Mouse (Mus musculus): ENCODE measurements around the gene 9530068E07Rik. TPM values are rescaled to one million over a fixed set of nuclear protein-coding genes. Genes with fewer than 3 reads are reported as not detected.
A peak's percentile ranks its signal among the peaks of the same experiment; 100 is the strongest.

The 9530068E07Rik gene
- polyA plus RNA-seq, 1 experiment = 60.8 TPM

GRCm38 (mm10) chr11:52418358-52418757, 22.1 kb downstream of the 9530068E07Rik start:
- 53% methylated on average over 5 of the region's 5 CpGs for WGBS
- DNase-seq (ENCODE audit: low read depth, low spot score) = no peak

GRCm38 (mm10) chr11:52419246-52419645, 23.0 kb downstream of the 9530068E07Rik start:
- 34% methylated on average over 5 of the region's 5 CpGs for WGBS
- DNase-seq (ENCODE audit: low read depth, low spot score) = no peak

- 86% methylated on average over 7 of the region's 7 CpGs for WGBS
- DNase-seq (ENCODE audit: low read depth, low spot score) = no peak
These were observed 23.6 kb downstream of the 9530068E07Rik start for GRCm38 (mm10) chr11:52419861-52420260.

- WGBS = 56% methylated on average over 12 of the region's 12 CpGs
- no peak for DNase-seq (ENCODE audit: low read depth, low spot score)
These were observed 24.2 kb downstream of the 9530068E07Rik start for GRCm38 (mm10) chr11:52420296-52421052.

GRCm38 (mm10) chr11:52421053-52421778, 25.0 kb downstream of the 9530068E07Rik start:
- WGBS = 17% methylated on average over 12 of the region's 12 CpGs
- DNase-seq (ENCODE audit: low read depth, low spot score) = peak; percentile 36

- 52% methylated on average over 6 of the region's 6 CpGs for WGBS
- DNase-seq (ENCODE audit: low read depth, low spot score) = no peak
These were observed 33.2 kb downstream of the 9530068E07Rik start for GRCm38 (mm10) chr11:52429440-52429839.

GRCm38 (mm10) chr11:52431594-52431993, 35.4 kb downstream of the 9530068E07Rik start:
- 45% methylated on average over 5 of the region's 5 CpGs for WGBS
- DNase-seq (ENCODE audit: low read depth, low spot score) = no peak

- DNase-seq (ENCODE audit: low read depth, low spot score) = no peak
- 69% methylated on average over 5 of the region's 5 CpGs for WGBS
These were observed 35.9 kb downstream of the 9530068E07Rik start for GRCm38 (mm10) chr11:52432148-52432547.

DNA sequence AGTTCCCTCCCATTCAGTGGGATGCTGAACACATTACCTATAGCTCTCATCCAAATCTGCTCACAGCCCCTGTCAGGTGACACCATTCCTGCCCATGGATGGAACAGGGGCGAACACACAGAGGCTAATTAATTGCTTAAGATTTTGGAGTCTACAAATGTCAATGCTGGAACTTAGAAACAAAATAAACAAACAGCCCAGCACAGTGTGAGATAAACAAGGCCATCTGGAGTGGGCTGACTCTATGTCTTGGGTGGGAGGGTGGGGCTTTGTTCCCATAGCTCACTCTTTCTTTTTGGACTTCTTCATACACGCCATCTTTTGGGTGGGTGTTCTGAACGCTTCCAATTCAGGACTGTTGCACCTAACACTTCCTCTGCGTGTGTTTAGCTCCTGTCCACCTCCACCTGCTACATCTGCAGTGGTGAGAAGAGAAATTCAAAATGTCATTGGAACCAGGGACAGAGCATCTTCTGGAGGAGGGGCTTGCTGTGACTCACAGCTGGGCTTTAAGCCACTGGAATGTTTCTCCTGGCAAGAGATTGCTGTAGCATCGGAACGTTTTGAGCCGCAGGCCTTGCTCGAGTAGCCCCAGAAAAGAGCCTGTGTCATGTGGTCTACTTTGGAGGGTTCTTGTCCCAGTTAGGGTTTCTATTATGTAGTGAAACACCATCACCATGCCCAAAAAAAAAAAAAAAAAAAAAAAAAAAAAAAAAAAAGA, 37.0 kb downstream of the 9530068E07Rik start:
- DNase-seq (ENCODE audit: low read depth, low spot score) = no peak
- WGBS = 69% methylated on average over 8 of the region's 8 CpGs

DNA sequence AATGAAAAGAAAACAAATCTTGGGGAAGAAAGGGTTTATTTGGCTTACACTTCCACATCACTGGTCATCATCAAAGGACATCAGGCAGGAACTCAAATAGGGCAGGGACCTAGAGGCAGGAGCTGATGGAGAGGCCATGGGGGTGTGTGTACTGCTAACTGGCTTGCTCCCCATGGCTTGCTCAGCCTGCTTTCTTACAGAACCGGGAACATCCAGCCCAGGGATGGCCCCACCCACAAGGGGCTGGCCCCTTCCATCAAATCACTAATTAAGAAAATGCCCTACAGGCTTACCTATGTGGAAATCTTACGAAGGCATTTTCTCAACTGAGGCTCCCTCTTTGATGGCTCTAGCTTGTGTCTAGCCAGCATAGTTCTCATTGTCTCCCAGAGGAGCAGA, 37.6 kb downstream of the 9530068E07Rik start:
- WGBS = 50% methylated on average over 2 of the region's 2 CpGs
- DNase-seq (ENCODE audit: low read depth, low spot score) = no peak

GRCm38 (mm10) chr11:52435466-52435865, 39.2 kb downstream of the 9530068E07Rik start:
- WGBS = 87% methylated on average over 5 of the region's 5 CpGs
- no peak for DNase-seq (ENCODE audit: low read depth, low spot score)

GRCm38 (mm10) chr11:52437123-52437522, 40.9 kb downstream of the 9530068E07Rik start:
- DNase-seq (ENCODE audit: low read depth, low spot score) = no peak
- 18% methylated on average over 10 of the region's 10 CpGs for WGBS

DNA sequence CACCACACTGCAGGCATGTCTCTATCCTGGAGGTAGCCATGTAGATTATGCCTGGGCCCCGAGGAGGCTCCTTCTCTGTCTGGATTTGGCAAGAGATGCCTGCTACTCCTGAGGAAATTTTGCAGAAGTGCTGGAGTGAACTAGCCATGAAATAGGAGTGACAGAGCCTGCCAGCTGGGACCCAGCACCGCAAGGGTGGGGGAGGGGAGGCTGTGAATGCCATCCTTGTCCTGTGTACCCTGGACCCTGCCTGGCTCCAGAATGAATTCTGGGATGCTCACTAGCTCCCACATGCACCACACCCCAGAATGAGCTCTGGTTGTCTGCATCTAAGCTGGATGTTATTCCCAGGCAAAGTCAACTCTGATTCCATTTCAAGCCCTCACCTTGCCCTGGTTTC, 44.9 kb downstream of the 9530068E07Rik start:
- 72% methylated on average over 2 of the region's 2 CpGs for WGBS
- DNase-seq (ENCODE audit: low read depth, low spot score) = no peak

DNA sequence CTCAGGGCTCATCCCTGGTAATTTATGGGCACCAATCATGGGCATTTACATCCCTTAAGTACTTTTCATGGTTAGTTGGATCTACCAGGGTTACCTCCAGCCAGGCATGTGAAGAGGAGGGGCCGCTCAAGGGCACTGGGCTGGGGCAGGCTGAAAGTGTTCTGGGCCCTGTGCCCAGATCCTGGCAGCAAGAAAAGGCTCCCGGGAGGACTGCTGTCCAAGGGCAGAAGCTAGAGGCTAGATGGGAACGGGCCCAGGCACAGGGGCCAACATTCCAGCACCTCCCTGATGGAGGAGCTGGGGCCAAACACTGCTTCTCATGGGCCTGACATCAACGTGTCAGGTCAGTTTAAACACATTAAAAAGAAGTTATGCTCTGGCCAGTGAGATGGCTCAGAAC, 51.0 kb downstream of the 9530068E07Rik start:
- 24% methylated on average over 4 of the region's 4 CpGs for WGBS
- DNase-seq (ENCODE audit: low read depth, low spot score) = no peak

DNA sequence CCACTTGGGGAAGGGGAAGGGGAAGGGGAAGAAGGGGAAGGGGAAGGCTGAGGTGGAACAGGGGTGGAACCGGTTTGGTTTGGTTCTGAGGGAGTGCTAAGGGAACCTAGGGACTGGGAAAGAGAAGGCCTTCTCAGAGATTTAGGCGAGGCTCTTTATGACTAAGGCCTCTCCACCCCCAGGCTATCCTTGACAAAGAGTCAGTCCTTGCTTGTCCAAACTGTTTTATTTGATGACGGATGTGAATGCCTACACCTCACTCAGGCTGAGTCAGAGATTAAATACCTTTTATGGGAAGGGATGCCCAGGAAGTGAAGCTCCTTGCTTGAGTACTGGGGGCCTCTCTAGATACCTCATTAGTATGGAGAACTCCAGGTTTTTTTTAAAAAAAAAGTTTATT, 52.8 kb downstream of the 9530068E07Rik start:
- WGBS = 27% methylated on average over 3 of the region's 3 CpGs
- peak; percentile 39 for DNase-seq (ENCODE audit: low read depth, low spot score)

- 79% methylated on average over 5 of the region's 5 CpGs for WGBS
- DNase-seq (ENCODE audit: low read depth, low spot score) = no peak
These were observed 62.1 kb downstream of the 9530068E07Rik start for GRCm38 (mm10) chr11:52458281-52458680.

Other genes starting within 250 kb of the 9530068E07Rik start
- not detected in 2 replicates for gene Olfr1371, start 182.4 kb upstream of the 9530068E07Rik start, polyA plus RNA-seq (2012; rRNA removed)
- 35.6 and 55.6 TPM in 2 replicates for gene Skp1a, start 164.4 kb upstream of the 9530068E07Rik start, polyA plus RNA-seq (2012; rRNA removed)
- 11.9 TPM in 2 replicates for gene Tcf7, start 113.4 kb upstream of the 9530068E07Rik start, polyA plus RNA-seq (2012; rRNA removed)
- 135 TPM in 2 replicates for gene Vdac1, start 35.6 kb upstream of the 9530068E07Rik start, polyA plus RNA-seq (2012; rRNA removed)

Data from large intestine, adult 2 months (tissue).